Mouse (Mus musculus) forebrain, embryonic 12.5 days (tissue): ENCODE results near the gene Phf3. TPM values are rescaled to one million over a fixed set of nuclear protein-coding genes. Genes with fewer than 3 reads are reported as not detected.
A peak's percentile ranks its signal among the peaks of the same experiment; 100 is the strongest.

Source experiments
- ATAC-seq: fragments of 200-750 bp; cut with Nextera tagmentation; 2 replicates; pipeline ENCODE4 v1.8.0; 2017; ENCODE audit warnings: moderate TSS enrichment; ENCODE audit not compliant: low FRiP score
- H3K27ac ChIP-seq: fragments of 300-500 bp; sonication (generic); 2 replicates; pipeline ENCODE4 v1.5.1; 2016; ENCODE audit warnings: mild to moderate bottlenecking
- H3K27me3 ChIP-seq: fragments of 300-500 bp; sonication (generic); 2 replicates; pipeline ENCODE4 v1.6.1; 2016; ENCODE audit warnings: mild to moderate bottlenecking
- H3K36me3 ChIP-seq: fragments of 300-500 bp; sonication (generic); replicated peaks from 2 replicates; pipeline ENCODE4 v1.6.1; 2016; ENCODE audit warnings: mild to moderate bottlenecking
- H3K4me1 ChIP-seq: fragments of 300-500 bp; sonication (generic); 2 replicates; pipeline ENCODE4 v1.6.1; 2016
- H3K4me2 ChIP-seq: fragments of 300-500 bp; sonication (generic); 2 replicates; pipeline ENCODE4 v1.6.1; 2016; ENCODE audit warnings: mild to moderate bottlenecking, moderate library complexity
- H3K4me3 ChIP-seq: fragments of 300-500 bp; sonication (generic); replicated peaks from 2 replicates; pipeline ENCODE4 v1.5.1; 2016; ENCODE audit warnings: mild to moderate bottlenecking
- H3K9ac ChIP-seq: fragments of 300-500 bp; sonication (generic); 2 replicates; pipeline ENCODE4 v1.6.1; 2016; ENCODE audit warnings: mild to moderate bottlenecking
- H3K9me3 ChIP-seq: fragments of 300-500 bp; sonication (generic); 2 replicates; pipeline ENCODE4 v1.6.1; 2016
- WGBS: fragments of 180-500 bp; shearing (Covaris S2); methylation state at CpG from one replicate; pipeline ENCODE4 v1.1.7; 2016; 5-methylcytosine and 5-hydroxymethylcytosine counted together
- polyA plus RNA-seq: library from polyadenylated mRNA; unstranded; fragments of >200 nt; fragmentation: Nextera tagmentation; extraction: Ambion mirVana; gene quantifications from 2 replicates; pipeline ENCODE4 v1.2.1, GENCODE M21; 2016

Phf3 gene
- polyA plus RNA-seq, 1 experiment from 2014 or later, result 47.5 TPM

GRCm38 (mm10) chr1:30808101-30808699, 65.5 kb downstream of the Phf3 start:
- H3K27ac ChIP-seq, result 0 out of 2 replicates have a peak overlapping the region, but pooled peaks have one; percentile 25
- WGBS, result 83% methylated on average over 10 of the region's 10 CpGs
- H3K36me3 ChIP-seq, result peaks cover 77% of the 10 kb centered on the region
- H3K9me3 ChIP-seq, result no peaks in the 10 kb centered on the region
- H3K27me3 ChIP-seq, result no peaks in the 10 kb centered on the region
- no peak for ATAC-seq
- no peak overlapping the region for H3K9ac ChIP-seq
- H3K4me2 ChIP-seq, result no peak overlapping the region
- no peaks in the 10 kb centered on the region for H3K4me1 ChIP-seq
- H3K4me3 ChIP-seq, result no peak overlapping the region

- ATAC-seq, result no peak
- Histone ChIP-seq H3K9ac (no peak overlapping the region), H3K36me3 (peaks cover 58% of the 10 kb centered on the region), H3K27ac (no peak overlapping the region), H3K9me3 (no peaks in the 10 kb centered on the region), H3K4me3 (no peak overlapping the region), H3K4me1 (no peaks in the 10 kb centered on the region), H3K27me3 (no peaks in the 10 kb centered on the region), H3K4me2 (no peak overlapping the region)
- WGBS, result 95% methylated on average over 11 of the region's 11 CpGs
Observed at GRCm38 (mm10) chr1:30805688-30806285, 67.9 kb downstream of the Phf3 start.

DNA sequence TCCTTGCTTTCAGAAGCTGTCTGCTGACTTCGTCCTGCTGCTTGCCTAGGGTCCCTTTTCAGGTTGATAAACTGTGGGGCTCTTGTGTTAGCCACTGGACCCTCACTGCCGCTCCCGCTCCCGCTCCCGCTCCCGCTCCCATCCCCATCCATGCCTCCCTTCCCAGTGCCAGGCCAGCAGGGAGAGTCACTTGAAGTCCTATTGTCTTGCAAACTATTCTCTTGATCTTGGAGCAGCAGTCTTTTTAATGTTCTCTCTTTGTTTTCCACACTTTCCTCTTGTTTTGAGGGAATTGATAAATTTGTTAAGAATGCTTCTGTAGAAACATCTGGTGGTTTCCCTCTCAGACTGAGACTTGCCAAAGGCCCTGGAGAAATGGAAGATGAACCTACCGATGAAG, 68.8 kb downstream of the Phf3 start:
- 88% methylated on average over 7 of the region's 7 CpGs for WGBS
- Histone ChIP-seq H3K4me2 (no peak overlapping the region), H3K9me3 (no peaks in the 10 kb centered on the region), H3K36me3 (peaks cover 50% of the 10 kb centered on the region), H3K4me3 (no peak overlapping the region), H3K9ac (no peak overlapping the region), H3K27ac (no peak overlapping the region), H3K4me1 (no peaks in the 10 kb centered on the region), H3K27me3 (no peaks in the 10 kb centered on the region)
- ATAC-seq, result no peak

- Histone ChIP-seq H3K4me2 (no peak overlapping the region), H3K9ac (no peak overlapping the region), H3K27ac (no peak overlapping the region), H3K4me3 (no peak overlapping the region), H3K4me1 (no peaks in the 10 kb centered on the region), H3K9me3 (no peaks in the 10 kb centered on the region), H3K36me3 (peaks cover 31% of the 10 kb centered on the region), H3K27me3 (no peaks in the 10 kb centered on the region)
- WGBS, result 98% methylated on average over 8 of the region's 8 CpGs
- no peak for ATAC-seq
Observed at GRCm38 (mm10) chr1:30801911-30802310, 71.8 kb downstream of the Phf3 start.

DNA sequence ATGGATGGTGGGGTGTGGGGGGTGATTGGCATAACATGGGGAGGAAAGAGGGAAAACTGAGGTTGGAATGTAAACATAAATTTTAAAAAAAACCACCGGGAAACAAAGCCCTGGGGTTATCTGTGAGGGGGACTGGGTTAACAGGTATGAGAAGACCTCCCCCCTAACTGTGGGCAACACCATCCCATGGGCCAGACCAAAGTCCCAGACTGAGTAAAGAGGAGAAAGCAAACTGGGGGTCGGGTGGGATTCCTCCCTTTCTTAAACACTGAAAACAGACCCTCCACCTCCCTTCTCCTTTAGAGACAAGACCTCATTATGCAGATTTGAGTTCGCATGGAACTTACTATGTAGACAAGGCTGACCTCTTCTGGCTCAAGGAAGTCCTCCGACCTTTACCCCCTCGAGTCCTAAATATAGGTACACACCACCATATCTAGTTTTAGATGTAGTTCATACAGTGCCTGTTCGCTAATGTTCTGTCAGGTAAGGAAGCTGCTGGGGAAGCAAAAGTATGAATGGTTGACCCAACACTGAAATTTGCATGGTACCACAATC, 74.4 kb downstream of the Phf3 start:
- Histone ChIP-seq H3K9ac (no peak overlapping the region), H3K36me3 (peaks cover 13% of the 10 kb centered on the region), H3K27me3 (no peaks in the 10 kb centered on the region), H3K4me2 (no peak overlapping the region), H3K9me3 (no peaks in the 10 kb centered on the region), H3K27ac (no peak overlapping the region), H3K4me1 (no peaks in the 10 kb centered on the region), H3K4me3 (no peak overlapping the region)
- ATAC-seq, result 0 out of 2 replicates have a peak, but pooled peaks have one; percentile 28
- WGBS, result 83% methylated on average over 6 of the region's 6 CpGs

DNA sequence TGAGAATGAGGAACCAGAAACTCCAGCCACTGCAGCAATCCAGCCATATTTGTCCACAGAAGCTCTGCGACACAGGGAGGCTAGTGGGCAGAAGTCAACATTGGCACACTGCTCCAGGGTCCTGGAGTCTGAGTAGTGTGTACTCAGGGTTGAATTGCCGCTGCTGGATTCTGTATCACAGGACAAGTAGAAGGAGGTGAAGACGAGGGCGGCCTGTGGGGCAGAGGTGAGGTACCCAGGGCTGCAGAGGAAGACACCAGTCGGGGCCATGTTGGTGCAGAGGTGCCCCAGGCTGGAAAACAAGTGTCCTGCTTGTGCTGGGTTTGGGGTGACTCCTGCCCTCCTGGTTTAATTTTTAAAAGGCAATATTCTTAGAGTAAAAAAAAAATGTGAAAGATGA, 79.1 kb downstream of the Phf3 start:
- H3K27me3 ChIP-seq, result no peaks in the 10 kb centered on the region
- H3K27ac ChIP-seq, result no peak overlapping the region
- H3K9ac ChIP-seq, result no peak overlapping the region
- WGBS, result 87% methylated on average over 5 of the region's 5 CpGs
- no peaks in the 10 kb centered on the region for H3K9me3 ChIP-seq
- no peak overlapping the region for H3K4me3 ChIP-seq
- ATAC-seq, result no peak
- H3K4me1 ChIP-seq, result no peaks in the 10 kb centered on the region
- H3K36me3 ChIP-seq, result no peaks in the 10 kb centered on the region
- H3K4me2 ChIP-seq, result no peak overlapping the region

GRCm38 (mm10) chr1:30793357-30793883, 80.3 kb downstream of the Phf3 start:
- WGBS, result 93% methylated on average over 7 of the region's 7 CpGs
- no peak overlapping the region for H3K4me3 ChIP-seq
- H3K9ac ChIP-seq, result no peak overlapping the region
- ATAC-seq, result no peak
- H3K9me3 ChIP-seq, result no peaks in the 10 kb centered on the region
- H3K4me1 ChIP-seq, result no peaks in the 10 kb centered on the region
- H3K36me3 ChIP-seq, result no peaks in the 10 kb centered on the region
- no peak overlapping the region for H3K4me2 ChIP-seq
- no peak overlapping the region for H3K27ac ChIP-seq
- H3K27me3 ChIP-seq, result no peaks in the 10 kb centered on the region

DNA sequence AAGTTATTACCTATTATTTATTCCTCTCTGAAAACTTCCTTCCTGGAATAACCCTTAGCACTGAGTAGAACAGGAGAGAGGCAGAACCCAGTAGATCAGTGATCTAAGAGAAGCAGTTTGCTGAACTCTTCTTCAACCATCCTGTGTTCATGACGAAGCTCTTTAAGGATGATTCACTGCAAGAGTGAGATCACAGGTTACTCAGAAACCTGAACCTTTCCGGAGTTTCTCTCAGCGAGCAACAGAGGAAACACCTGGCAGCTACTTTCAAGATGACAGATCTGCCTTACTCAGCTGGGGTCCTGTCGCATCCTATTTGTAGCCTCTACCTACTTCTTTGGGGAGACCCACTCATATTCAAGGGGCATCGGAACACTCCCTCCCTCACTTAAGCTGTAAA, 80.8 kb downstream of the Phf3 start:
- Histone ChIP-seq H3K4me2 (no peak overlapping the region), H3K27me3 (no peaks in the 10 kb centered on the region), H3K27ac (no peak overlapping the region), H3K4me1 (no peaks in the 10 kb centered on the region), H3K36me3 (no peaks in the 10 kb centered on the region), H3K9ac (no peak overlapping the region), H3K4me3 (no peak overlapping the region), H3K9me3 (no peaks in the 10 kb centered on the region)
- WGBS, result 79% methylated on average over 5 of the region's 5 CpGs
- no peak for ATAC-seq

DNA sequence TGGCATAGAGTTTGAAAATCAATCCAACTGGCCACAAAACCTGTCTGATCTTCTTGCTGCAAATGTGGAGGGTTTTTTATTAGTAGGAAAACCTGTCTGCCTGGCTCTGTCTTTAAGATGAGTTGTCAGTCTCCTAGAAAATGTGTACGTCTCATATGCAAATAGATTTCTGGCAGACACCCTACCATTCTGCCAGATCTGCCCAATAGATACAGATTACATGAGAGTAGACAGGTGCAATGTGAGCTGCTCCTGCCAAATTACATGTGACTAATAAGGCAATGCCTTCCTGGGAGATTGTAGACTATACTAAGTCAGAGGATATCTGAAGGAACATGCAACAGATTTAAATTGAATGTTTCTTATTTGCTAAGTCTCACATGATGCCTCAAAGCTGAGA, 83.5 kb downstream of the Phf3 start:
- Histone ChIP-seq H3K4me1 (no peaks in the 10 kb centered on the region), H3K9ac (no peak overlapping the region), H3K27me3 (no peaks in the 10 kb centered on the region), H3K9me3 (no peaks in the 10 kb centered on the region), H3K4me2 (no peak overlapping the region), H3K36me3 (no peaks in the 10 kb centered on the region), H3K4me3 (no peak overlapping the region), H3K27ac (no peak overlapping the region)
- ATAC-seq, result no peak
- 76% methylated on average over 1 of the region's 1 CpGs for WGBS

GRCm38 (mm10) chr1:30789689-30790088, 84.0 kb downstream of the Phf3 start:
- H3K4me1 ChIP-seq, result no peaks in the 10 kb centered on the region
- no peak overlapping the region for H3K27ac ChIP-seq
- ATAC-seq, result no peak
- H3K36me3 ChIP-seq, result no peaks in the 10 kb centered on the region
- no peak overlapping the region for H3K9ac ChIP-seq
- no peak overlapping the region for H3K4me3 ChIP-seq
- no peak overlapping the region for H3K4me2 ChIP-seq
- 91% methylated on average over 1 of the region's 1 CpGs for WGBS
- H3K9me3 ChIP-seq, result no peaks in the 10 kb centered on the region
- no peaks in the 10 kb centered on the region for H3K27me3 ChIP-seq

GRCm38 (mm10) chr1:30789001-30789400, 84.7 kb downstream of the Phf3 start:
- 75% methylated on average over 2 of the region's 2 CpGs for WGBS

GRCm38 (mm10) chr1:30786583-30786982, 87.1 kb downstream of the Phf3 start:
- Histone ChIP-seq H3K4me3 (no peak overlapping the region), H3K9me3 (no peaks in the 10 kb centered on the region), H3K4me1 (no peaks in the 10 kb centered on the region), H3K4me2 (no peak overlapping the region), H3K27ac (no peak overlapping the region), H3K36me3 (no peaks in the 10 kb centered on the region), H3K27me3 (no peaks in the 10 kb centered on the region), H3K9ac (no peak overlapping the region)
- no peak for ATAC-seq
- 89% methylated on average over 9 of the region's 9 CpGs for WGBS

More at GRCm38 (mm10) chr1:30789001-30789400, 84.7 kb downstream of the Phf3 start:
- H3K9me3 ChIP-seq, result no peaks in the 10 kb centered on the region
- no peak overlapping the region for H3K4me3 ChIP-seq
- no peak overlapping the region for H3K27ac ChIP-seq
- no peaks in the 10 kb centered on the region for H3K4me1 ChIP-seq
- no peak overlapping the region for H3K9ac ChIP-seq
- H3K36me3 ChIP-seq, result no peaks in the 10 kb centered on the region
- H3K27me3 ChIP-seq, result no peaks in the 10 kb centered on the region
- no peak overlapping the region for H3K4me2 ChIP-seq
- ATAC-seq, result no peak

- H3K36me3 ChIP-seq, result no peaks in the 10 kb centered on the region
- no peaks in the 10 kb centered on the region for H3K27me3 ChIP-seq
- no peak overlapping the region for H3K4me2 ChIP-seq
- H3K27ac ChIP-seq, result no peak overlapping the region
- 84% methylated on average over 6 of the region's 6 CpGs for WGBS
- no peak overlapping the region for H3K9ac ChIP-seq
- no peaks in the 10 kb centered on the region for H3K9me3 ChIP-seq
- ATAC-seq, result no peak
- no peaks in the 10 kb centered on the region for H3K4me1 ChIP-seq
- H3K4me3 ChIP-seq, result no peak overlapping the region
Observed at GRCm38 (mm10) chr1:30783741-30784140, 90.0 kb downstream of the Phf3 start.
